In the genomic region with DNA sequence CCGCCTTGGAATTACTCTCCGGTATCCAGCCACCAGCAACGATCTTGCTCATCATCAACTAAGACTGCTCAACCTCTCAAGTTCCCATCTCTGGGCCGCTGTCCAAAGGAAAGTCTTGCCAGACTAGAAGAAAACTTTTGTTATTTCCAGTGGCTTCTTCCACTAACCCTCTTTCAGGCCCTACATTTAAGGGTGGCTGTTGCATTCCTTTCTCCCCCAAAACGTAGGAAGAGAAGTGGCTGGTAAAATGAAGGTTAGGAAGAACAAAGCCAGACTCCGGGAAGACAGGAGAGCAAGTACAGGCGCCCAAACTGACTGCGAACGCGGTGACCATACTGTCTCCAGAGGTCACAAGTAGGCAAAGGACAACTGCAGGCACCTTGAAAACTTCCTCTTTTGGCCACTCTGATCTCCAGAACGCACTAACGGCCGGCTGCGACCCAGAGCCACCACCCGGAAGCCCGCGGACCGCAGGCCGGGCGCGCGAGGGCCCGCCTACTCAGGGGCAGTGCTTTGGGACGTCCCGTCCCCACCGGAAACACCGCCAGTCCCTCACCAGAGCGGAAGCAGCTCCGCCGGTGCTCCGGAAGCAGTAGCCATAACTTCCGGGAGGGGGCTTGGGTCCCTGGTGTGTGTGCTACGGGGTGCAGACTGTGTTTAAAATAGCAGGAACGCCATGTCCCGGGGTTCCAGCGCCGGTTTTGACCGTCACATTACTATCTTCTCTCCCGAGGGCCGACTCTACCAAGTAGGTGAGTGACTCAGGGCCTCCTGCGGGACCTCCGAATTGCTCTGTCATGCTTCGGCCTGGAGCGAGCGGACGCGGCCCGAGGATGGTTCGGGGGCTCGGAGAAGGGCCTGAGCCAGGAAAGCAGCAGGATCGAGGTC, we compare ENCODE assay signal across 8 mouse cellular contexts. TPM values are rescaled to one million over a fixed set of nuclear protein-coding genes. Genes with fewer than 3 reads are reported as not detected.
DNase-seq lines count a peak whose midpoint lies in the region; ATAC-seq and TF ChIP-seq lines count a peak whose summit lies in the region.

No protein-coding gene starts in this region.

- peaks cover 21% of the 10 kb centered on the region for H3K4me1 ChIP-seq in hindbrain, embryonic 10.5 days (replicated peaks)
- H3K4me1 ChIP-seq in lung, postnatal 0 days (ENCODE audit: insufficient read depth, low read depth, low read length), result peaks cover 13% of the 10 kb centered on the region; the same call in 1 of the 2 replicates

- no peaks in the 10 kb centered on the region for H3K27me3 ChIP-seq in hindbrain, embryonic 10.5 days (ENCODE audit: insufficient read depth, poor library complexity, severe bottlenecking)
- H3K27me3 ChIP-seq in lung, postnatal 0 days (replicated peaks; ENCODE audit: insufficient read depth, low read length), result no peaks in the 10 kb centered on the region

- peak; percentile 100 for ATAC-seq in frontal cortex, adult (ENCODE audit: low TSS enrichment)
- ATAC-seq in lung, postnatal 0 days, result peak; percentile 100

- TF ChIP-seq EP300 in lung, postnatal 0 days (IDR thresholded peaks at IDR 0.05), result peak; percentile 80

- H3K36me3 ChIP-seq in hindbrain, embryonic 10.5 days, result peaks cover 22% of the 10 kb centered on the region
- no peaks in the 10 kb centered on the region for H3K36me3 ChIP-seq in lung, postnatal 0 days (ENCODE audit: insufficient read depth, low read length)

- peak; percentile 86 for DNase-seq in MEL-GATA-1-ER (ENCODE audit: extremely low read depth, low read depth)
- peak; percentile 83 for DNase-seq in cerebellum, adult 8-10 months
- DNase-seq in hindbrain, embryonic 10.5 days (ENCODE audit: low spot score), result peak; percentile 96
- peak; percentile 92 for DNase-seq in layer of hippocampus, adult 9-11 months
- peak; percentile 98 for DNase-seq in lung, postnatal 0 days (ENCODE audit: low spot score)
- DNase-seq in ovary, postnatal 14 days (ENCODE audit: low spot score), result peak; percentile 83
- peak; percentile 94 for DNase-seq in thymus, postnatal 14 days

- peak overlapping the region; percentile 53 for H3K4me2 ChIP-seq in lung, postnatal 0 days (replicated peaks; ENCODE audit: low read depth, low read length)

- peak; percentile 25; the same call in 1 of the 2 replicates for TF ChIP-seq CTCF in lung, postnatal 0 days (IDR thresholded peaks at IDR 0.05)

- peak overlapping the region; percentile 95 for H3K9ac ChIP-seq in lung, postnatal 0 days (replicated peaks; ENCODE audit: low read depth)

- peak overlapping the region; percentile 94 for H3K27ac ChIP-seq in hindbrain, embryonic 10.5 days
- peak overlapping the region; percentile 94 for H3K27ac ChIP-seq in lung, postnatal 0 days (ENCODE audit: low read length)

- 1% methylated on average over 51 of the region's 51 CpGs for WGBS in hindbrain, embryonic 10.5 days
- under 1% methylated on average over 51 of the region's 51 CpGs for WGBS in lung, postnatal 0 days

- no peaks in the 10 kb centered on the region for H3K9me3 ChIP-seq in hindbrain, embryonic 10.5 days
- no peaks in the 10 kb centered on the region for H3K9me3 ChIP-seq in lung, postnatal 0 days (ENCODE audit: low read length)

- peak overlapping the region; percentile 95 for H3K4me3 ChIP-seq in hindbrain, embryonic 10.5 days
- peak overlapping the region; percentile 92 for H3K4me3 ChIP-seq in lung, postnatal 0 days (ENCODE audit: low read depth, low read length)

RNA-seq across cellular contexts. Expression of a gene that starts 14.5 kb away (rescaled TPM):
- polyA plus RNA-seq in hindbrain, embryonic 10.5 days (2016; fragmentation: Nextera tagmentation; extraction: Ambion mirVana), result 497 and 528 TPM in 2 replicates
- 281 and 292 TPM in 2 replicates for polyA plus RNA-seq in lung, postnatal 0 days (2015; fragmentation: Nextera tagmentation; extraction: Ambion mirVana)

Comparison
In these comparisons a context has a peak if more than half of its experiments do, and no peak if none do; other contexts are left out.
1. Peak in every context shown above with its lines: DNase-seq, ATAC-seq, H3K4me3 ChIP-seq and H3K27ac ChIP-seq.